Mouse (Mus musculus) ovary, adult 18-20 months (tissue): Measurements from ENCODE around the gene Rad51b.

ENCODE experiments used
- DNase-seq: peaks from one replicate; pipeline ENCODE4 v3.0.0; 2022; ENCODE audit warnings: low spot score, mixed read lengths

The Rad51b gene

DNA sequence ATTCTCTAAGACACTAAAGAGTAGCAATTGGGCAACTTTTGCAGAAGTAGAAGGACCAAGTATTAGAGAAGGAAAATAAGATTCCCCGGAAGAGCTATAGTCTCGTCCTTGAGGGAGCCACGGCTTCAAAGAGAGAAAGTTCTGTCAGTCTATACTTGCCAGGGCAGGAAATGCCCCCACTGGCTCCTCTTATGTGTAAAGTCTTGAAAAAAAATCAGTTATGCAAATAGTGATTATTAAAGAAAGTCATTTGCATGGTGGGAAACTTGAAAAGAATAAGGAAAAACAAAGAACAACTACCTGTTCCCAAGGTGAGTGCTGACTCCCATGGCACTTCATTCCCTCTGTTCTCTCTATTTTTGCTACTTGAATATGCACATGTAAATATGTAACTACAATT, 140.5 kb downstream of the Rad51b start:
- DNase-seq: no peak

DNA sequence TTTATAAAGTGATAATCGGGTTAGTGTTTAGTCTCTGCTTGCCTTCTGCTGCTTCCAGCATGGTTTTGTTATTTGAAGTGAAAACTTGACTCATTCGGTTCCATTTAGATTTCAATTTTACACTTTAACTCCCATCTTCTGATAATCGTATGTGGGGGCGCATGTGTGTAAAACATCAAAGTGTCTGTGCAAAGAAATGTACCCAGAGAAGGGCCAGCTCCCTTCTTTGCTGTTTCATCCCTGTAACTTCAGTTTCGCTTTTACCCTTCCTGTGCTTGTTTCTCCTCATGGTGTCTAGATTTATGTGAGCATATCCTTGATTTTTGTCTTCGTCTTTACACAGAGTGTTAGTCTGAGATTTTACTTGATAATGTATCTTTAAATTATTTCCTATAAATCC, 142.9 kb downstream of the Rad51b start:
- DNase-seq: no peak

DNA sequence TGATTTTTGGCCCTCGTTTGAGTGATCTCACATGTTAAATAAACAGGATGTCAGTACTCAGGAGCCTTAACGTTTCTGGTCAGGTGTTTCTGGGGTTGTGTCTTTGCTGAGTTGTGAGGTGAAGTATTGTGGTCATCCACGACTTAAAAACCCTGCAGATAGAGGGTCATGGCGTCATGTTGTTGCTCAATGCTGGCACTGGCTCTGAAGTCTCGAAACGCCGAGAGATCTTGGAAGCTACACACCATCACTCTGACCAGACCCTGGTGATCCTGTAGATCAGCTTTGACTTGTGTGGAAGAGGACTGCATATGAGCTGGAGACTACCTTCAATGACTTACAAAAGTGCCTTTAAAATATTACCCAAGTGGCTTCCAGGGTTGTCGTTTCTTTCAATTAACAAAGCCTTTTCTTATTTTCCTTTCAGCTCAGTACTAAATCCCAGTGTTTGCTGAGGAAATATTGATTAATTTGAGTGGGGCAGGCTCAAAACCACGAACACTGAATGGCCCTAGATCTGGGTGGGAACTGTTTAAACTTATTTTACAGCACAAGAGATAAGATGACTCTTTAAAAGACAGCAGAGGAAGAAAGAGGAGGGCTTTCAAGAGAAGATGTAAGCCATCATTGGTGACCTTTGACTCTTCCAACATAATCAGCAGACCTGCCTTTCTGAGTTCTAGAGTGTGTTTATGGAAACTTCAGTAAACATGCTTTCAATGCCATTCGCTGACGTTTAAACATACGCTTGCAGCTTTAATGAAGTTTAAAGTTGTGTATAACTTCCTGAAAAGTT, 144.3 kb downstream of the Rad51b start:
- DNase-seq: no peak

DNA sequence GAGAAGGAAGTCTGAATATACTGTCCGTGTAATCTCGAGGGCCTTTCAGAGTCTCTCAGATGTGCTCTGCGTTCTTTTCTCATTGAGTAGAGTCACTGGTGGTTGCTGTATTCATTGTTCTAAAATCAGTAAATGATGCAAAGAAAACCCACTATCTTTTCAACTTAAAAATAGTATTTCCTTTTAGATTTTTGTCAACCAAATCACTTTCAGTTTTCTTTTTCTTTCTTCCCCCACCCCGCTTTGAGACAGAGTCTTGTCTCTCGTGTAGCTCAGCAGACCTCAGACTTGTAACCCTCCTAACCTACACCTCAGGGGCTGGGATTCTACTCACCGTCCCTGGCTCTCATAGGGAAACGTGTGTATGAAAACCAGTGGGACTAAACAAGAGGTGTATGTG, 145.0 kb downstream of the Rad51b start:
- DNase-seq: no peak

DNA sequence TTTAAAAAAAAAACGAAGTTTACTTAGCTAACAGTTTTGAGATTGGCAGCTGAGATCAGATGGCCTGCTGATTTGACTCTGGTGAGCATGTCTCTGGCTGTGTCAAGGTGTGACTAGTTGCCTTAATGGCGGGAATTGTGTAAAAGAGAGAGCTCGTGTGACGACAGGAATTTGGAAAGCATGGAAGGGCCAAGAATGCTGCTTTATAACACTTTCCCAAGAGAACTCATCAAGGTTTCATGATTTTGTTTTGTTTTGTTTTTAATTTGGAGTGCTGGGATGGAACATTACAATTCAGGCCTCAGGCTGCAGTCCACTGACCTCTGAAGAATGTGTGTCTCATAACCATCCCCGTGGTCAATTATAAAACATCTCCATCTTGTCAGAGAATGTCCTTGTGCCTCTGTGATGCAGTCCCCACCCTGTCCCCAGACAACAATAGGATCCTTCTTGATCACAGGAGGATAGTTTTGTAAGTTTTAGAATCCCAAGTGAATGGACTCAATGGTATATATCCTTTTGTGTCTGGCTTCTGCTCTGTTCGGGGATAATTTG, 145.8 kb downstream of the Rad51b start:
- DNase-seq: no peak

DNA sequence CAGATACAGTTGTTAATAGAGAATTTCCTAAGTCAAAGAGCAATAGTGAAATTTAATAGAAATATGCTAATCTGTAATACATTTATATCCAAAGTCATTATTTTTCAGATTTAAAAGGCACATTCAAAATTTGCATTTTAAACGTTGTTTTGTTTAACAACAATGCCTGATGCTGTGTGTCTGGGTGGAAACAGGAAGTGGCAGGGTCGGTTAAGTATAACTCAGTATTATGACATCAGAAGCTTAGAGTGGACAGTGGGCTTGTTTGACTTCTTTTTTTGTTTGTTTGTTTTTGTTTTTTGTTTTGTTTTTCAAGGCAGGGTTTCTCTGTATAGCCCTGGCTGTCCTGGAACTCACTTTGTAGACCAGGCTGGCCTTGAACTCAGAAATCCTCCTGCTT, 147.6 kb downstream of the Rad51b start:
- no peak for DNase-seq

DNA sequence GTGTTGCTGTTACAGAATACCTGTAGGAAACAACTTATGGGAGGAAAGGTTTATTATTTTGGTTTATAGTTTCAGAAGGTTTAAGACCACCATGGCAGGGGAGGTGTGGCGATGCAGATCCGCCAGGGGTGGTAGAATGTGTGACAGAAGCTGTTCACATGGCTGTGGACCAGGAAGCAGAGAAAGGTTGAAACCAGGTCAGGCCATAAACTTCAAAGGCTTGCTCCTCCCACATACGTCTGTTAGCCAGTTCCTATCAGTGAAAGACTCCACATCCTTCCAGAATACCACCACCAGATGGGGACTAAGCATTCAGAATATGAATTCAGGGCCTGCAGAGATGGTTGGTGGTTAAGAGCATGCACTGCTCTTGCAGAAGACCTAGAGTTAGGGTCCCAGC, 150.0 kb downstream of the Rad51b start:
- no peak for DNase-seq

DNA sequence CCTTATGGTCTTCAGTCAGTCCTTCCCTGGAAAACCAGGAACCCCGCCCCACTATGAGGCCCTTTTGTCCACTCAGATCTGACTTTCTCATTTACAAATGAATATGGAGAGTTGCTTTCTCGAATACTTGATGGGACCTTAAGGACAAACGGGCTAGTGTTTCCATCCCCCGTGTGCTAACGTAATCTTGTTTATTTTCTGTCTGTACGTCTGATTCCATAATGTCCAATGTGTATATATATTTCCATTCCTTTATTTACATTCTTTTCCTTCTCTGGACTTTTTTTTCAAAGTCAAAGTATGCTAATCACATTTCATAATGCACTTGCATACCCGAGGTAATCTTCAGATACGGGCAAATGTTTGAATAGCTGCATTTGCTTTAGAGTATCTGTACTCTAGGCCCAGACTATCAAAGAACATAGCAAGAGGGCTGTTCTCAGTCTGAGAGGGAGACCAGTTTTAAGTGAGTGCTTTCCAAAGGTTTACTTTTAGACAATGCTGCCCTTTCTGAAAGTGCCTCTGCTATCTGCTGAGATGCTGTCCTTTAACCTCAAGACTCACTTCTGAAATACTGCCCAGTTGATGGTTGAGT, 152.8 kb downstream of the Rad51b start:
- no peak for DNase-seq

DNA sequence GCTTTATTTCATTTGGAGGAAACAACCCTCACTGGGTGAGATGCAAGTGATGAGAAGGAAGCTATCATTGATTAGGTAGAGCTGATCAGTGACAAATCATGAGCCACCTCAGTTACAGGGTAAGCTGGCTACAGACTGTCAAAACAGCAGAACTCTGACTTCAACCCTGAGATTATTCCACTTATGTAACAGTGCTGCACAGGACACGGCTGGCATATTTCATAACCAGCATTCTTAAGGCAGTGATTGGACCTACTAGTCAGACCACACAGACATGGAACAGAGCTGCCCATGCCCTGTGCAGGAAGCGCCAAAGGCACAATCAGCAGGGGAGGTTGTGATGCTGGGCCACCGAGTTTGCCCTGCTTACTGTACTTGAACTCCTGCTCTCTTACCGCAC, 155.8 kb downstream of the Rad51b start:
- DNase-seq: no peak

DNA sequence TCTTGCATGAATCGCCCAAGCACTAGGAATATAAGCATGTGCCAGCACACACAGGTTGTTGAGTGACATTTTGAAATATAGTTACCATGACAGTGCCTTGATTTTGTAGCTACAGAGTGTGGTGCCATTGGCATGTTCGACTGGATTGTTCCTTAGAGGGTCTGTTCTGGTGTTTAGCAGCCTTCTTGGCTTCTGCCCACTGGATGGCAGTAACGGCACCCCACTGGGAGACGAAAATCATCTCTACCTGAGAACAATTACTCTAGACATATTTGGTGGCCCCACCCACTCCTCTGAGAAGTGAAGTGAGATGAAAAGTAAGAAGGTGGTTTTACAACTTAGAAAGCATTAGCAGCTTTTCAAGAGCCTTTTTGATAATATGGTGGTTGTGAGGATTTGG, 156.9 kb downstream of the Rad51b start:
- no peak for DNase-seq

DNA sequence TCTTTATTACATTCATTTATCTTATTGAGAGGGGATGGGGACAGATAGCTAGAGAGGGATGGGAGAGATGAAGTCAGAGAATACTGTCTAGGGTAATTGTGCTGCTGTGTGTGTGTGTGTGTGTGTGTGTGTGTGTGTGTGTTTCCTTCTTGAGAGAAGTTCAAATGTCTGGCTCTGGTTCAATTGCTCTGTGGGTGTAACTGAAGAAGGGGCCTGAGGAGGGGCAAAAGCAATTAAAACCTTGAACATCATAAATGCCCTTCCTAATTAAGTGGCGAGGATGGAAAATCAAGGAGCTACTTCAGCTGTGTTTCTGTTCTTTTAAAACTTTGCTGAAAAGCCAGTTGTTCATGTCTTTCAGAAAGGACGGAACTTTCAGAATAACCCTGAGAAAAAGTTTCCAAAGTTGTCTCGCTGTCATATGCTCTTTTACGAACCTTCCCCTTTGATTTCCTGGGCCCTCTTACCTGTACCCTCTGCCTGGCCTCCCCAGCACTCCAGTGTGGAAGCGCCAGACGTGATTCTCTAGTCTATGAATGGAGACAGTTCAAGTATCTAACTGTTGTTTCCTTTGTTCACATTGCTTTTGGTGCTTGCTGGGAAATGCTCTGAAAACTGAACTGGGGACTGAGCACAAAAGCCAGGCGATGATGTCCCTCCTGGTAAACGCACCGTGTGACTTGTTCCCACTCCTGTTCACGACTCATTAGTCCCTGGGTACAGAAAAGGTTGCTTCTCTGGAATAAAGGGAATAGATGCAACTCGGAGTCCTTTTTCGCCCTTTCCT, 158.2 kb downstream of the Rad51b start:
- DNase-seq: no peak

DNA sequence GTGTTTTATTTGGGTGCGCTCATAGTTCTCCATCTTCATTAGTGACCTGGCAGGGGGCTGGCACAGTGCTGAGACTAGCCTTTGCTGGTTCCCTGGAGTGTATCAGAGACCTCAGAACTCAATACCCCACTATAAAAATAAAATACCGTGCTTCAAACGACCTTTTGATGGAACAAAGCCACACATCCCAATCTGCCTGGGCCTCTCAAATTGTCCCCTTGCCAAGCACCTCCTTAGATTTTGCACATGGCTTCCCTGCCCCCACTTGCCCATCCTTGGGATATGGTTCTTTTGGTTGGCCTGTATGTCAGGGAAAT, 158.7 kb downstream of the Rad51b start:
- DNase-seq: no peak

DNA sequence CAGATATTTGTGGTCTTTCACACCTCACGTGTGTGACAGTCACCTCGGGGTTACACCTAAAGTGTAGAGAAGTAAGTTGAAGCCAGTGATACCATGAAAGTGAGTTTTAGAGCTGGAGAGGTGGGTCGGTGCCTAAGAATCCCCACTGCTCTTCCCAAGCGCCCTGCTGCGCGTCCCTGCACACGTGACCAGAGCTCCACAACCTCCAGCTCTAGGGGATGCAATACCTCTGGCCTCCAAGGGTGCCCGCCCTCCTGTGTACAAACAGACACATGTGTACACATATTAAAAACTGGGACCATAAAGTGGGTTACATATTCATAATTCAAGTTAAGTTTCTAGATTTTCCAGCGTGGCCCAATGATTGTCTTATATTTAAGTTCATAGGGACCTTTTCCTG, 159.2 kb downstream of the Rad51b start:
- DNase-seq: no peak

DNA sequence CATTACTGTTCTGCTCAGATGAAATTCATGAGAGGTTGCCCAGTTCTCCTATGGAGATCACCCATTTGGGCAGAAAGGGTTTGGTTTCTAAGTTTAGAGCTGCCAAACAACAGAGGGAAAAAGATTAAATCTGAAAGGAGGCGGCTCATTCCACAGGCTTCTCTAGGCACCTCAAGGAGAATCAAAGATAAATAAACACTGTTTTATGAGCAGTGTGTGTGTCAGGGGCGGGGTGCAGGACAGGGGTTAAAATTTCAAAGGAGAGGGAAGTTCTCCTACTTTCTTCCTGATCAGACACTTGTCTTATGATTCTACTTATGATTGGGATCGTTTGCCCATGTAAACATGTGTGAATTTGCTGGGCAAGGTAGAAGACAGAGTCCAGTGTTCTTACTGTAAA, 166.3 kb downstream of the Rad51b start:
- no peak for DNase-seq

DNA sequence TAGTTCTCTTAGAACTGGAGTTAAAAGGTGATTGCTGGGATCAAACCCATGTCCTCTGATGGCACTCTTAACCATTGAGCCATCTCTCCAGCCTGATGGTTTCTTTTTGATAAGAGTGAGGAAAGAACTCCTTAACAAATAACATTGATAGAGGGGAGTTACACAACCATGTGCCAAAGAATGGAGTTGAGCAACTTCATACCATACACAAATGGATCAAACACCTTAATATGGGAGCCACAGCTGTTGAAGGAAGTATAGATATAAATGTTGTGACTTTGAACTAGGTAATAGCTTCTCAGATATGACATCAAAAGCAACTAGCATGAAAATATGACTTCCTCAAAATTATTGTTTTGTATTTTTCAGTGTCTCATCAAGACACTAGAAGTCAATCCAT, 173.0 kb downstream of the Rad51b start:
- no peak for DNase-seq

DNA sequence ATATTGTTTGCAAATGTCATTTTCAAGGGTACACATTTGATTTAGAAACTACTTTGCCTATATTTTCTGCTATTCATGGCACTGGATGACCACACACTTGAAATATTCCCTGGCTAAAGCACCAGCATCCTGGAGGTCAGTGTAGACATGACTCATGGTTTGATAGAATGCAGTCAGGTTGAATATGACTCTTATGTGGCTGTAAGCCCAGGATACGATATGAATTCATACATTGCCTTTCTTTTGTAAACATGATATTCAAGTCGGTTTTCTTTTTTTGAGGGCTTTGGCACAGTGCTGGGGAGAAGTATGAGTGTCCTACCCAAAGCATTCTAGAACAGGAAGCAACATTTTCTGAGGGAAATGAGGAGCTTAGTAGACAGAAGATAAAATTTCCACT, 174.8 kb downstream of the Rad51b start:
- no peak for DNase-seq

DNA sequence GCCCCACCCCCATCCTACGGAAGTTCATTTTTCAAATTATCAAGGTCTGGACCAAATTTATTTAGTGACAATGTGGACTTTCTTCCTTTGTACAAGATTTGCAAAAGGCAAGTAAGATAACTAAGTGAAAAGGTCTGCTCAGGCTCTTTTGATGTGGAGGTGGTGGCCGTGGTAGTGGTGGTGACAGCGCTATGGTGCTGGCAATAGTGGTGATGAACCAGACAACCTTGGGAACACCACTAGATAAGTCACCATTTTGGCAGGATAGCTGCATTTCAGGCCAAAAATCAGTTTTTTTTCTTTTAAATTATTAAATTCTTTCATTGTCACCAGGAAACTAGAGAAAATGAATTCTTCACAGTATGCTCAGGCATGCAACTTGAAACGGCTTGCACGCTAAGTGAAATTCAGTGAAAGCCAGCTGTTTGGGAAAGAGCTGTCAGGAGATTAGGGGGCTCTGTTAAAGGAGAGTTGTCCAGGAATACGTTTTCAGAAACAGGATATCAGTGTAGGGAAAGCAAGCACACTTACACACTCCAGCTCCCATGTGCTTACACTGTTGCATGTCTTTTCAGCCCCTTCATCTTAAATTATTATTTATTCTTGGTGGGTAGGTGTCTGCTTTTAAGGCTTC, 179.4 kb downstream of the Rad51b start:
- DNase-seq: no peak

DNA sequence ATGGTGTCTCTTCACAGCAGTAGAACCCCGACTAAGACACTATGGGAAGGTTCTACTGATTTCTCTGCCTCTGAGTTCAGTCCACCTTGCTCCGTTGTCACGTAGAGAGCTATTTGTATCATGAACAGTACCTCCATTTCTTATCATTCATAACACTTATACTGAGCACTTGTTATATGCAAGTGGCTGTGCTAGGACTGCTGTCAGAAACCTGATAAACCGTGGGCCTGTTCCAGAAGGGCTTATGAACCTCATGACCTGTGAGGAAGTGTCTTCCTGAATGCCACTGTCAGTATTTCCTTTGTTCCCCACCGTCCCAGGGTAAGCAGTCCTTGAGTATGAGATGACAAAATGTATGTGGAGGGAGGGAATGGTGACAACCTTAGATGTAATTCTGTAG, 181.7 kb downstream of the Rad51b start:
- DNase-seq: no peak

DNA sequence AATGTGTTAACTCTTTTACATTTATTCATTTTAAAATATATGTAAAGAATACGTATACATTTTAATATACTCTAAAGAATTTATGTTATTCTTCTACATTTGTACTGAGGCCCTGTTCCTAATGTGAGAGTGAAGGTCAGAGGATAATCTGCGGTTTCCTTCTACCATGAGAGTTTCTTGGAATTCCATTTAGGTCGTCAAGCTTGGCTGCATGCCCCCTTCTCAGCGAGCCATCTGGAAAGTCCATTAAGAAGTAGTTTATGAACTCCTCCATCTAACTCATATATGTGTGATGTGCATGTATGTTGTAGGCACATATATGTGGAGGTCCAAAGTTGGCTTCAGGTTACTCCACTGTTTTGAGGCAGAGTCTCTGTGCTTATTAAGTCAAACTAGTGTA, 188.4 kb downstream of the Rad51b start:
- no peak for DNase-seq

DNA sequence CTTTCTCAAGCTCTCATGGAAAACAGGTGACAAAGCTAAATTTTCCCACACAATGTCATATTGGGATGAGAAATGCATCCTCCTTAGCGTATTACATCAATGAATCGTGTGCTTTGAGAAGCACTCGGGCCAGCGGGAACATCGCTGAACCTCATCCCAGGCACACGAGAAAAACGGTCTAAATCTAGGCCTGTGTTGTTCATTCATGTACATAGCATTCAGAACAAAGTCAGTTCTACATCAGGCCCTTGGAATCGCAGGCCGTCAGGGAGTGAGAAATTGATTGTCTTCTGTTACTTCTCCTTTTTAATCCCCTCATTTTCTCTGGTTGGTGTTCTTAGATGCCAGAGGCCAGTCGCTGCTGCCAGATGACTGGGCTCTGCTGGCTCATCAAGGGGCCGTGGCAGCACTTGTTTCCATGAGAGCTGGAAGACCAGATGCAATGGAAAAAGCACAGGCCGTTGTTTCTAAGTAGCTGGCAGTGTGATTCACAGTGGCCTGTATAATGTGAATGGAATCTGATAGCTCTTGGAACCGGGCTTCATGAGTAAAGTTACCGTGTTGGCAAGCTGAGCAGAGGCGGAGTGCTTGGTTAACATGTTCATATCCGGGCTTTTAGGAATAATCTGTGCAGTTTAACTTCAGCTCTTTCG, 191.6 kb downstream of the Rad51b start:
- no peak for DNase-seq

DNA sequence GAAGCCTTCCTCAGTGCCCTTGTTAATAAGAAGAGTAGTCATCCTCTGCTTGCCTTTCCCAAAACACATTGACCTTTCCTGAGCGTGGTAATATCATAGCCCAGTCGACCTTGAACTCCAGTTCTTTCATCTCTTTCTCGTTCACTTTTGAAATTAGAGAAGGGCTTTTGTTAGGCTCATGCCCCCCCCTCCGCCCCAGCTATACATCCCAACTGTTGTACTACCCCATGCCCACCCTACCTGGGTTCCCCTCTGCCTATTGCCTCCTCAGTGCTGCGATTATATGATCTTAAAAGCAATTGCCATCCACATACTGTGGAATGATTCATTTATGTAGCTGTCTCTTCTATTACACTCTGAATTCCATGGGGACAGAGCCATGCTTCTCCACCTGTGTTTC, 193.5 kb downstream of the Rad51b start:
- DNase-seq: no peak

DNA sequence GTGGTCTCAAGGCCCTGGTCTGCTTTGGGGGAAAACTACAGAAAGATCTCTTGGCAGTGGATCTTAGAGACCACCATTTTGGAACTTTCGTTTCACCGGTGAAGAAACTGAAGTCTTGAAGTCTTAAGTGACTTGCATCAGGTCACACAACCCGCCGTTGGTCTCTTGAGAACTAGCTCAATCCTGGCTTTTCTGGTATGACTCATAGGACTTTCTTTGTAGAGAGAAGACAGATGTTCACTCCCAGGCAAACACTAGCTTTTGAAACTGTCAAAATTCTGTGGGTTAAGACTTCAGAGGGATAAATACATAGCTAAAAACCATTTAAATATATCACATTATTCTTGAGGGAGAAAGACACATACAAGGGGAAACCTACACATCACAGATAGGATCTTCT, 195.1 kb downstream of the Rad51b start:
- no peak for DNase-seq
